Mouse (Mus musculus) Patski (cell line): ENCODE measurements around the gene Gorasp2. TPM values are rescaled to one million over a fixed set of nuclear protein-coding genes. Genes with fewer than 3 reads are reported as not detected.

ENCODE experiments used
- ATAC-seq: fragments of 100-300 bp; one replicate; pipeline ENCODE4 v1.8.0; 2021
- CTCF ChIA-PET: fragments of 350-600 bp; sonication (Branson Sonifier 250); formaldehyde crosslinking; loops from one replicate; lab custom pipeline; 2022; ENCODE audit warnings: inconsistent platforms; lab: Charles Lee
- POLR2A ChIA-PET: fragments of 350-600 bp; sonication (Branson Sonifier 250); formaldehyde crosslinking; loops from one replicate; lab custom pipeline; 2022; ENCODE audit warnings: antibody characterized with exemption, inconsistent platforms; lab: Charles Lee
- DNase-seq: peaks from one replicate; pipeline ENCODE4 v3.0.0-alpha.2; 2011; ENCODE audit warnings: low read depth, low spot score
- H3K27me3 ChIP-seq: fragments of 371-371 bp; one replicate; pipeline ENCODE4 v1.5.1; 2021
- CTCF ChIP-seq: fragments of 100-300 bp; IDR thresholded peaks from one replicate; pipeline ENCODE4 v1.5.1; 2021
- in situ Hi-C: fragments of 300-500 bp; cut with MboI; formaldehyde crosslinking; loops from 3 replicates; pipeline ENCODE4 v1.11.1; 2018; ENCODE audit warnings: low pct_unique_long_range_greater_than_20kb, mixed read lengths
- polyA plus RNA-seq: library from polyadenylated mRNA; unstranded; gene quantifications from one replicate; pipeline ENCODE4 v1.2.3, GENCODE M21; 2021

Gene Gorasp2
- polyA plus RNA-seq, 1 experiment from 2014 or later = 121 TPM

- in situ Hi-C loops = no loop called here
- H3K27me3 ChIP-seq = no peaks in the 10 kb centered on the region
- TF ChIP-seq CTCF = no peak
- ChIA-PET CTCF (interaction anchor here (1.4 kb wide), 1 partner anchor 15 kb away, joined by 6 read pairs; no protein-coding TSS in a partner anchor), POLR2A (no interaction called here)
- DNase-seq = peak; percentile 84
- peak; percentile 81 for ATAC-seq
These were observed 32.0 kb upstream of the Gorasp2 start for GRCm38 (mm10) chr2:70629339-70629761.

GRCm38 (mm10) chr2:70629921-70630320 is 31.5 kb upstream of the Gorasp2 start:
- ChIA-PET CTCF (interaction anchor here (0.8 to 1.4 kb wide), 2 partner anchors 14 to 31 kb away, joined by 4 to 6 read pairs; partner anchors contain the start of gene Gorasp2), POLR2A (no interaction called here)
- ATAC-seq = no peak
- no peak for TF ChIP-seq CTCF
- DNase-seq = no peak
- no peaks in the 10 kb centered on the region for H3K27me3 ChIP-seq
- in situ Hi-C loops = no loop called here

- ChIA-PET CTCF (interaction anchor here (0.8 kb wide), 1 partner anchor 30 kb away, joined by 3 read pairs; no protein-coding TSS in a partner anchor), POLR2A (no interaction called here)
- ATAC-seq (no peak), DNase-seq (no peak)
- in situ Hi-C loops = no loop called here
- TF ChIP-seq CTCF = no peak
- no peaks in the 10 kb centered on the region for H3K27me3 ChIP-seq
These were observed 30.1 kb upstream of the Gorasp2 start for GRCm38 (mm10) chr2:70631321-70631720.

- no peak for ATAC-seq
- TF ChIP-seq CTCF = no peak
- POLR2A ChIA-PET = interaction anchor here (1.1 kb wide), 1 partner anchor 441 kb away, joined by 3 read pairs; no protein-coding TSS in a partner anchor
- in situ Hi-C loops = no loop called here
- no peak for DNase-seq
- CTCF ChIA-PET = interaction anchor here (1.1 kb wide), 1 partner anchor 28 kb away, joined by 3 read pairs; no protein-coding TSS in a partner anchor
- no peaks in the 10 kb centered on the region for H3K27me3 ChIP-seq
These were observed 29.0 kb upstream of the Gorasp2 start for GRCm38 (mm10) chr2:70632412-70632811.

- ChIA-PET POLR2A (interaction anchor here (0.6 kb wide), 1 partner anchor 597 kb away, joined by 3 read pairs; no protein-coding TSS in a partner anchor), CTCF (interaction anchor here (0.7 to 1.4 kb wide), 2 partner anchors 9 to 27 kb away, joined by 3 to 4 read pairs; partner anchors contain the start of gene Gorasp2)
- TF ChIP-seq CTCF = no peak
- in situ Hi-C loops = no loop called here
- no peaks in the 10 kb centered on the region for H3K27me3 ChIP-seq
- DNase-seq (no peak), ATAC-seq (no peak)
These were observed 27.2 kb upstream of the Gorasp2 start for GRCm38 (mm10) chr2:70634028-70634690.

GRCm38 (mm10) chr2:70640968-70641367 is 20.4 kb upstream of the Gorasp2 start:
- peak; percentile 39 for TF ChIP-seq CTCF
- ATAC-seq = no peak
- CTCF ChIA-PET = interaction anchor here (2.8 kb wide), 1 partner anchor 20 kb away, joined by 9 read pairs; the partner anchor contains the start of gene Gorasp2
- in situ Hi-C loops = no loop called here
- POLR2A ChIA-PET = no interaction called here
- no peak for DNase-seq
- no peaks in the 10 kb centered on the region for H3K27me3 ChIP-seq

GRCm38 (mm10) chr2:70642971-70643565 is 18.3 kb upstream of the Gorasp2 start:
- CTCF ChIA-PET = interaction anchor here (0.8 to 2.2 kb wide), 4 partner anchors 9 to 25 kb away, joined by 3 to 6 read pairs (median 4); no protein-coding TSS in a partner anchor
- DNase-seq (no peak), ATAC-seq (no peak)
- POLR2A ChIA-PET = no interaction called here
- no peaks in the 10 kb centered on the region for H3K27me3 ChIP-seq
- TF ChIP-seq CTCF = no peak
- in situ Hi-C loops = no loop called here

- in situ Hi-C loops = no loop called here
- no peak for DNase-seq
- CTCF ChIA-PET = interaction anchor here (0.8 to 2.2 kb wide), 5 partner anchors 15 to 25 kb away, joined by 3 to 7 read pairs (median 6); partner anchors contain the start of genes Gm26558 and Gorasp2
- ATAC-seq = no peak
- TF ChIP-seq CTCF = no peak
- no peaks in the 10 kb centered on the region for H3K27me3 ChIP-seq
- POLR2A ChIA-PET = interaction anchor here (0.6 kb wide), 1 partner anchor 949 kb away, joined by 4 read pairs; no protein-coding TSS in a partner anchor
These were observed 16.1 kb upstream of the Gorasp2 start for GRCm38 (mm10) chr2:70645266-70645780.

GRCm38 (mm10) chr2:70647681-70648080 is 13.7 kb upstream of the Gorasp2 start:
- in situ Hi-C loops = no loop called here
- POLR2A ChIA-PET = no interaction called here
- no peak for DNase-seq
- no peak for TF ChIP-seq CTCF
- CTCF ChIA-PET = no interaction called here
- ATAC-seq = no peak
- H3K27me3 ChIP-seq = no peaks in the 10 kb centered on the region

- TF ChIP-seq CTCF = no peak
- in situ Hi-C loops = no loop called here
- CTCF ChIA-PET = no interaction called here
- POLR2A ChIA-PET = no interaction called here
- no peaks in the 10 kb centered on the region for H3K27me3 ChIP-seq
- DNase-seq (no peak), ATAC-seq (no peak)
These were observed 13.1 kb upstream of the Gorasp2 start for GRCm38 (mm10) chr2:70648271-70648670.
